Mouse (Mus musculus) gastrocnemius, postnatal 14 days (tissue): Measurements from ENCODE around the gene BC048562. TPM values are rescaled to one million over a fixed set of nuclear protein-coding genes. Genes with fewer than 3 reads are reported as not detected.

ENCODE experiments used
- DNase-seq: peaks from one replicate; pipeline ENCODE4 v3.0.0; 2021; ENCODE audit warnings: mixed read lengths
- intact Hi-C: fragments of 180-260 bp; cut with DNase I; formaldehyde crosslinking; loops from one replicate; pipeline ENCODE4 v1.15.1; 2025; ENCODE audit warnings: low total_unique reads
- total RNA-seq, 2 experiments: library from RNA; stranded (reverse); gene quantifications; 2 replicates each; pipeline ENCODE4 v1.2.3; 2021

BC048562 gene
- total RNA-seq, 2 experiments from 2014 or later = not detected

DNA sequence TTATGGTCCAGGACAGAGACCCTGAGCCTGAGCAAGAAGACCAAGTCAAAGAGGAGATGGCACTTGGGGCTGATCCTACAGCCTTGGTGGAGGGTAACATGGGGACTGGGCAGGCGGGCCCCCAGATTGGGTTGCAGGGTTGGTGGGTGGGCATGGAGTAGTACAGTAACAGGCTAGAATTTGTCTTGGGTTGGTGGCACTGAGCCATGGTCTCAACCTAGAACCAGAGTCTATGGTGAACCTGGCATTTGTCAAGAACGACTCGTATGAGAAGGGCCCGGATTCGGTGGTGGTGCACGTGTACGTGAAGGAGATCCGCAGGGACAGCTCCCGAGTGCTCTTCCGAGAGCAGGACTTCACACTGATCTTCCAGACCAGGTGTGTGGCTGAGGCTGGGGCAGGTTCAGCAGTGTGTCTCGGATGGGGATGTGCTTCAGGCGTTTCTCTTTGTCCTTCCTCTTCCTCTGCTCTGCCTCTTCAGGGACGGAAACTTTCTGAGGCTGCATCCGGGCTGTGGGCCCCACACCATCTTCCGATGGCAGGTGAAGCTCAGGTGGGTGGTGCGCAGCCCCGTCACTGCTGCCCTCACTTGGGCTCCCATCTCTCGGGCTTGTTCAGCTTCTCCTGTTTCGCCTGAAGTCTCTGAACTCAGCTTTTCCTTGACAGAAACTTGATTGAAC is 58.0 kb downstream of the BC048562 start:
- intact Hi-C loops = no loop called here
- DNase-seq = peak; percentile 3

DNA sequence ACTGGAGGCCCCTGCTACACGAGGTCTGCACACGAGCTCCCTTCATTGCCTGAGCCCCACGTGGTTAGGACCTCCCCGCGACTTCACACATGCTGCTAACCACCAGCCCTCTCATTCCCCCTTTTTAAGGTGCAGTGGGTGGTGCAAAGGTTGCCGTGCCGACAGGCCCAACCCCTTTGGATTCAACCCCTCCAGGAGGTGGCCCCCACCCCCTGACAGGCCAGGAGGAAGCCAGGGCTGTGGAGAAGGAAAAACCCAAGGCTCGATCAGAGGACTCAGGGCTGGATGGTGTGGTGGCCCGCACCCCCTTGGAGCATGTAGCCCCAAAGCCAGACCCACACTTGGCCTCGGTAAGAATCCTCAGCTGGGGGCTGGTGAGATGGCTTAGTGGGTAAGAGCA is 58.6 kb downstream of the BC048562 start:
- DNase-seq = peak; percentile 4
- intact Hi-C loops = no loop called here

Other genes with a start within 250 kb of the BC048562 start
- gene Bsn, start 246.1 kb upstream of the BC048562 start, total RNA-seq = under 1 TPM; 0.11 to 0.29 TPM
- gene Dag1, start 172.5 kb upstream of the BC048562 start, total RNA-seq = 100 to 1,000 TPM; 232 to 238 TPM
- gene Nicn1, start 146.1 kb upstream of the BC048562 start, total RNA-seq = 1 to 10 TPM; 9.3 to 9.8 TPM
- gene Amt, start 139.6 kb upstream of the BC048562 start, total RNA-seq = 1 to 10 TPM in 1 of 2 experiments, under 1 TPM in 1; 0.76 to 1.3 TPM
- gene Rhoa, start 130.4 kb upstream of the BC048562 start, total RNA-seq = 100 to 1,000 TPM; 159 to 177 TPM
- 10 to 100 TPM; 24.7 to 26.9 TPM for gene Tcta, start 130.3 kb upstream of the BC048562 start, total RNA-seq
- gene Gpx1, start 97.6 kb upstream of the BC048562 start, total RNA-seq = 10 to 100 TPM; 86.5 to 98.0 TPM
- gene Usp4, start 88.6 kb upstream of the BC048562 start, total RNA-seq = 10 to 100 TPM; 56.6 to 62.4 TPM
- under 1 TPM; 0.31 to 0.42 TPM for gene 1700102P08Rik, start 43.7 kb upstream of the BC048562 start, total RNA-seq
- under 1 TPM in 1 of 2 experiments, not detected in 1; 0.16 TPM for gene Ccdc36, start 8.0 kb upstream of the BC048562 start, total RNA-seq
- 10 to 100 TPM; 15.6 to 17.5 TPM for gene Ccdc71, start 24.0 kb downstream of the BC048562 start, total RNA-seq
- 1 to 10 TPM; 4.1 to 4.6 TPM for gene Klhdc8b, start 25.1 kb downstream of the BC048562 start, total RNA-seq
- 100 to 1,000 TPM; 118 to 125 TPM for gene Lamb2, start 43.3 kb downstream of the BC048562 start, total RNA-seq
- gene Usp19, start 54.1 kb downstream of the BC048562 start, total RNA-seq = 10 to 100 TPM; 85.9 to 92.0 TPM
- 10 to 100 TPM; 65.9 to 72.6 TPM for gene Qars, start 71.2 kb downstream of the BC048562 start, total RNA-seq
- gene Qrich1, start 80.3 kb downstream of the BC048562 start, total RNA-seq = 10 to 100 TPM; 58.8 to 59.5 TPM
- 10 to 100 TPM; 50.6 to 55.4 TPM for gene Impdh2, start 123.8 kb downstream of the BC048562 start, total RNA-seq
- 10 to 100 TPM; 30.0 to 32.9 TPM for gene Ndufaf3, start 131.0 kb downstream of the BC048562 start, total RNA-seq
- gene Dalrd3, start 133.4 kb downstream of the BC048562 start, total RNA-seq = 1 to 10 TPM; 7.0 to 7.9 TPM
- 10 to 100 TPM in 1 of 2 experiments, 1 to 10 TPM in 1; 6.9 to 10.4 TPM for gene Wdr6, start 142.3 kb downstream of the BC048562 start, total RNA-seq
- gene P4htm, start 161.2 kb downstream of the BC048562 start, total RNA-seq = 1 to 10 TPM; 4.0 to 4.1 TPM
- 10 to 100 TPM; 49.0 to 53.4 TPM for gene Arih2, start 212.9 kb downstream of the BC048562 start, total RNA-seq
- 10 to 100 TPM; 59.0 to 84.8 TPM for gene Slc25a20, start 225.6 kb downstream of the BC048562 start, total RNA-seq